Mouse (Mus musculus) CH12.LX (cell line): ENCODE results near the gene Cacna2d2. TPM values are rescaled to one million over a fixed set of nuclear protein-coding genes. Genes with fewer than 3 reads are reported as not detected.
A peak's percentile ranks its signal among the peaks of the same experiment; 100 is the strongest.

Experiments
- DNase-seq: peaks from one replicate; pipeline ENCODE4 v3.0.0-alpha.2; 2013; ENCODE audit errors: extremely low read depth
- H3K27ac ChIP-seq: 2 replicates; pipeline ENCODE4 v1.5.1; 2012; ENCODE audit warnings: low read depth, mild to moderate bottlenecking, control low read depth, moderate library complexity; ENCODE audit not compliant: insufficient read depth
- H3K27me3 ChIP-seq: replicated peaks from 2 replicates; pipeline ENCODE3; 2012; ENCODE audit warnings: inconsistent platforms
- H3K36me3 ChIP-seq, 2 experiments: replicated peaks in 1 of 2; 2 replicates each; pipeline versions ENCODE3 to v1.6.1; 2012; ENCODE audit warnings: inconsistent platforms in 1 of 2, low read length in 1 of 2, mild to moderate bottlenecking in 1 of 2, mixed read lengths in 1 of 2, moderate library complexity in 1 of 2; ENCODE audit not compliant: control insufficient read depth in 1 of 2, insufficient read depth in 1 of 2
- H3K4me1 ChIP-seq, 2 experiments: 2 replicates each; pipeline ENCODE4 v1.6.1; 2012; ENCODE audit warnings: inconsistent platforms in 1 of 2, moderate library complexity in 1 of 2; ENCODE audit not compliant: insufficient read depth in 2 of 2, control insufficient read depth in 1 of 2
- H3K4me2 ChIP-seq: 2 replicates; pipeline ENCODE4 v1.6.1; 2012; ENCODE audit warnings: low read depth, mild to moderate bottlenecking, control low read depth; ENCODE audit not compliant: poor library complexity, insufficient read depth, severe bottlenecking
- H3K4me3 ChIP-seq, 3 experiments: fragments of 150-350 bp in 1 of 3; sonication (generic) in 1 of 3; replicated peaks in 1 of 3; 2 replicates each; pipeline versions ENCODE3 to v1.5.1; 2011 to 2012; ENCODE audit warnings: low read depth in 2 of 3, low read length in 2 of 3, mild to moderate bottlenecking in 2 of 3, moderate library complexity in 2 of 3, control low read depth in 1 of 3, improper control_type of control experiment in 1 of 3, inconsistent platforms in 1 of 3, mixed read lengths in 1 of 3; ENCODE audit not compliant: poor library complexity in 1 of 3
- H3K79me2 ChIP-seq: replicated peaks from 2 replicates; pipeline ENCODE4 v1.6.1; 2012; ENCODE audit warnings: mild to moderate bottlenecking, moderate library complexity; ENCODE audit not compliant: control insufficient read depth, poor library complexity, insufficient read depth, severe bottlenecking; ENCODE audit errors: extremely low read depth
- H3K9ac ChIP-seq: 2 replicates; pipeline ENCODE4 v1.6.1; 2012; ENCODE audit warnings: low read depth, mild to moderate bottlenecking, control low read depth, moderate library complexity; ENCODE audit not compliant: insufficient read depth
- H3K9me3 ChIP-seq: replicated peaks from 2 replicates; pipeline ENCODE3; 2012; ENCODE audit warnings: low read length, inconsistent platforms, mixed read lengths
- CHD1 ChIP-seq: IDR thresholded peaks from 2 replicates; pipeline ENCODE4 v1.6.1; 2012; ENCODE audit warnings: low read depth, low read length, improper control_type of control experiment, inconsistent platforms
- CTCF ChIP-seq, 2 experiments: IDR thresholded peaks in 1 of 2; conservative IDR thresholded peaks in 1 of 2; 2 replicates each; pipeline ENCODE4 v1.5.1; 2011 to 2012; ENCODE audit warnings: low read depth in 2 of 2, low read length in 2 of 2, improper control_type of control experiment in 1 of 2, inconsistent platforms in 1 of 2, mild to moderate bottlenecking in 1 of 2, moderate library complexity in 1 of 2
- EP300 ChIP-seq: IDR thresholded peaks from 2 replicates; pipeline ENCODE4 v1.6.1; 2011; ENCODE audit warnings: low read length, improper control_type of control experiment
- HCFC1 ChIP-seq: IDR thresholded peaks from 2 replicates; pipeline ENCODE4 v1.6.1; 2012; ENCODE audit warnings: low read depth, mild to moderate bottlenecking, inconsistent platforms, low read length, improper control_type of control experiment
- JUND ChIP-seq: conservative IDR thresholded peaks from 2 replicates; pipeline ENCODE4 v1.6.1; 2011; ENCODE audit warnings: low read depth, low read length, improper control_type of control experiment
- MAFK ChIP-seq: IDR thresholded peaks from 2 replicates; pipeline ENCODE4 v1.6.1; 2011; ENCODE audit warnings: low read length, improper control_type of control experiment; ENCODE audit not compliant: insufficient replicate concordance
- MXI1 ChIP-seq: IDR thresholded peaks from 2 replicates; pipeline ENCODE4 v1.6.1; 2011; ENCODE audit warnings: mild to moderate bottlenecking, low read depth, low read length, improper control_type of control experiment
- MYC ChIP-seq: IDR thresholded peaks from 2 replicates; pipeline ENCODE4 v1.6.1; 2011; ENCODE audit warnings: low read depth, mild to moderate bottlenecking, improper control_type of control experiment, low read length
- PAX5 ChIP-seq: IDR thresholded peaks from 2 replicates; pipeline ENCODE4 v1.6.1; 2012; ENCODE audit warnings: low read length, inconsistent platforms, mixed read lengths
- RAD21 ChIP-seq: IDR thresholded peaks from 2 replicates; pipeline ENCODE4 v1.6.1; 2011; ENCODE audit warnings: low read depth, mild to moderate bottlenecking, low read length, improper control_type of control experiment, moderate library complexity
- RCOR1 ChIP-seq: conservative IDR thresholded peaks from 2 replicates; pipeline ENCODE4 v1.6.1; 2012; ENCODE audit warnings: low read depth, mild to moderate bottlenecking, inconsistent platforms, low read length, improper control_type of control experiment
- SIN3A ChIP-seq: IDR thresholded peaks from 2 replicates; pipeline ENCODE4 v1.6.1; 2012; ENCODE audit warnings: low read length, improper control_type of control experiment, inconsistent platforms
- SMC3 ChIP-seq: IDR thresholded peaks from 2 replicates; pipeline ENCODE4 v1.6.1; 2011; ENCODE audit warnings: low read depth, low read length, improper control_type of control experiment
- USF1 ChIP-seq: IDR thresholded peaks from 2 replicates; pipeline ENCODE4 v1.6.1; 2014; ENCODE audit warnings: low read depth, mild to moderate bottlenecking, inconsistent platforms, low read length, improper control_type of control experiment
- ZC3H11A ChIP-seq: IDR thresholded peaks from 2 replicates; pipeline ENCODE4 v1.6.1; 2012; ENCODE audit warnings: low read depth, mild to moderate bottlenecking, inconsistent platforms, low read length, improper control_type of control experiment
- ZKSCAN1 ChIP-seq: IDR thresholded peaks from 2 replicates; pipeline ENCODE4 v1.6.1; 2012; ENCODE audit warnings: low read depth, inconsistent platforms, low read length, improper control_type of control experiment, borderline replicate concordance
- ZNF384 ChIP-seq: IDR thresholded peaks from 2 replicates; pipeline ENCODE4 v1.6.1; 2012; ENCODE audit warnings: low read depth, low read length, improper control_type of control experiment, inconsistent platforms
- dilution Hi-C: fragments of 300-500 bp; cut with MboI; formaldehyde crosslinking; loops from 2 replicates; pipeline ENCODE4 v1.14.3; 2020; ENCODE audit warnings: low sequenced_read_pairs; ENCODE audit not compliant: extremely low pct_unique_long_range_greater_than_20kb, extremely low pct_ligation_motif_present
- in situ Hi-C: fragments of 300-500 bp; cut with MboI; formaldehyde crosslinking; loops from 3 replicates; pipeline ENCODE4 v1.14.3; 2019; ENCODE audit warnings: low sequenced_read_pairs, low pct_ligation_motif_present, low pct_unique_long_range_greater_than_20kb, mixed read lengths
- polyA plus RNA-seq: library from polyadenylated mRNA; unstranded; fragments of >175 nt; gene quantifications from 2 replicates; pipeline ENCODE4 v1.2.1, GENCODE M21; 2012; ENCODE audit warnings: low read depth; ENCODE audit not compliant: insufficient read length
- total RNA-seq, 2 experiments: library from RNA; depleted of rRNA; stranded (reverse); fragments of 300-350 nt in 1 of 2; fragments of >200 nt in 1 of 2; gene quantifications; 2 replicates each; pipeline ENCODE4 v1.2.3; 2012 to 2014

Cacna2d2 gene
- total and polyA plus RNA-seq, 3 experiments = 0.04 TPM; not detected in 2

DNA sequence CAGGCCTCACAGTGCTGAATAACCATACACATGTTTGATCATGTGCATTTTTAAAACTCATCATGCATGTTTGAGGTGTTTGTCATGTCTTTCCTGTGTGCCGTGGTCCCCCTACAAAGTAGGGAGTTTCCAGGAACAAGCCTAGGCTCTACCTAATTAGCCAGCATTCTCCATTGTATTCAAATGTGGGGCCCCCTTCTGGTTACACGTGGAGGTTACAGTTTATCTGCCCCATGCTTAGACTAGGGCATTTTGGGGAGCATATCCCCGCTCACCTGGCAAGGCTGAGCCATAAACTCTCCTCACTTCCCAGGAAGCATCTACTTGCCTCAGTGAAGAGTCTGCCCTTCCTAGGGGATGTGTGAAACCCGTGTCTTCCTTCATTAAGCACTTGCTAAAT, 3.0 kb upstream of the Cacna2d2 start:
- TF ChIP-seq ZC3H11A = no peak
- peak; percentile 20 for TF ChIP-seq SMC3
- peak; percentile 11 to 52; a peak in 2 of 4 replicates for TF ChIP-seq CTCF (conservative IDR thresholded peaks at IDR 0.05 in 1 of 2, IDR thresholded peaks at IDR 0.05 in 1 of 2; ENCODE audit: low read depth in 2 of 2, low read length in 2 of 2)
- TF ChIP-seq RCOR1 = no peak
- TF ChIP-seq EP300 = no peak
- TF ChIP-seq MYC = no peak
- no peak for TF ChIP-seq USF1
- no peak for TF ChIP-seq ZKSCAN1
- TF ChIP-seq, all 38 proteins: peak for 2
- Histone ChIP-seq H3K27me3 (peaks cover 84% of the 10 kb centered on the region), H3K4me1 (peaks cover 3 to 7% of the 10 kb centered on the region in 2 experiments; a peak in 3 of 4 replicates), H3K27ac (no peak overlapping the region), H3K4me2 (no peak overlapping the region), H3K79me2 (no peaks in the 10 kb centered on the region), H3K9me3 (no peaks in the 10 kb centered on the region), H3K36me3 (no peaks in the 10 kb centered on the region), H3K4me3 (no peak overlapping the region), H3K9ac (no peak overlapping the region)
- dilution Hi-C loops = no loop called here
- DNase-seq = peak; percentile 8
- in situ Hi-C loops = no loop called here

DNA sequence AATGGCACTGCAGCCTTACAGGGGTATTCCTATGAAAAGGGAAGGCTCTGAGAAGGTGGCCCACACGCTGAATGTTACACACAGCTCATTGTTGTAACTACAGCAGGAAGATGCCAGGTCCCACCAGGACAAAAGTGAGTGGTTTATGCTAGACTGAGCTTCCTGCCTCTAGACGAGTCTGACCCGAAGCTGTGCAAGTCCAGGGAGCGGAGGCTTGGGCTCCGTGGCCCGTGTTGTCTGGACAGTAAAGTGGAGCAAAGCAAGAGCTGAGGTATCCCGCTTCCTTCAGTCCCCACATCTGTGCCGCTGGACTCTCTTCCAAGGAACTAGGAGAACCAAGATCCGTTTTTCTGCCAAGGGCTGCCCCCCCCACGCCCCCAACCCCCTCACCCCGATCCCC, 444 bp upstream of the Cacna2d2 start:
- DNase-seq = no peak
- peaks cover 3 to 7% of the 10 kb centered on the region in 2 experiments; a peak in 3 of 4 replicates for H3K4me1 ChIP-seq
- H3K4me2 ChIP-seq = no peak overlapping the region
- in situ Hi-C loops (no loop called here), dilution Hi-C loops (no loop called here)
- no peak overlapping the region for H3K9ac ChIP-seq
- no peaks in the 10 kb centered on the region for H3K79me2 ChIP-seq
- no peaks in the 10 kb centered on the region for H3K9me3 ChIP-seq
- peaks cover 86% of the 10 kb centered on the region for H3K27me3 ChIP-seq
- no peak for TF ChIP-seq RAD21
- TF ChIP-seq EP300 = no peak
- TF ChIP-seq PAX5 = no peak
- no peak for TF ChIP-seq USF1
- TF ChIP-seq HCFC1 = no peak
- no peak for TF ChIP-seq MXI1
- no peak for TF ChIP-seq CTCF (conservative IDR thresholded peaks at IDR 0.05 in 1 of 2, IDR thresholded peaks at IDR 0.05 in 1 of 2; ENCODE audit: low read depth in 2 of 2, low read length in 2 of 2)
- no peaks in the 10 kb centered on the region for H3K36me3 ChIP-seq
- no peak overlapping the region for H3K27ac ChIP-seq
- H3K4me3 ChIP-seq = no peak overlapping the region

DNA sequence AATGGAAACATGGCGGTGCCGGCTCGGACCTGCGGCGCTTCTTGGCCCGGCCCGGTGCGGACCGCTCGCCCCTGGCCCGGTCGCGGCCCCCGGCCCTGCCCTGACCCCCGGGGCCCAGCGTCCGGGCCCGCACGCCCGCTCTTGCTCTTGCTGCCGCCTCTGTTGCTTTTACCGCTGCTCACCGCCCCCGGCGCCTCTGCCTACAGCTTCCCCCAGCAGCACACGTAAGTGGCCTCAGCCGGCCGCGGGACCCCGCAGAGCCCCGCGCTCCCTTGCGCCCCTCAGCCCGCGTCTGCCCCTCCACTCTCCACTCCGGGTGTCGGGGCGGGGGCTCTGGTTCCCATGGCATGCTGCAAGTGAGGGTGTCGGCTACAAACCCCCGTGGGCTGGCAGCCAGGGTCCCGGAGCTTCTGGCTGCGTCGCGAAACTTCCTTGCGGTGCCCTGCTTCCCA, 674 bp downstream of the Cacna2d2 start:
- no peak overlapping the region for H3K27ac ChIP-seq
- H3K4me1 ChIP-seq = peaks cover 3 to 7% of the 10 kb centered on the region in 2 experiments; a peak in 3 of 4 replicates
- no peak overlapping the region for H3K4me3 ChIP-seq
- no peaks in the 10 kb centered on the region for H3K79me2 ChIP-seq
- dilution Hi-C loops (no loop called here), in situ Hi-C loops (no loop called here)
- H3K9me3 ChIP-seq = no peaks in the 10 kb centered on the region
- H3K4me2 ChIP-seq = no peak overlapping the region
- no peaks in the 10 kb centered on the region for H3K36me3 ChIP-seq
- no peak overlapping the region for H3K9ac ChIP-seq
- H3K27me3 ChIP-seq = peaks cover 85% of the 10 kb centered on the region
- no peak for TF ChIP-seq RAD21
- no peak for TF ChIP-seq CHD1
- TF ChIP-seq MXI1 = no peak
- TF ChIP-seq ZKSCAN1 = no peak
- TF ChIP-seq ZNF384 = no peak
- no peak for TF ChIP-seq SIN3A
- TF ChIP-seq JUND = no peak
- TF ChIP-seq MAFK = no peak
- TF ChIP-seq, all 38 proteins: peak for 0
- DNase-seq = no peak
